Mouse (Mus musculus) heart, embryonic 15.5 days (tissue): ENCODE results near the gene Hba-x. TPM values are rescaled to one million over a fixed set of nuclear protein-coding genes. Genes with fewer than 3 reads are reported as not detected.
"Not testable (repeated sequence)": the region's sequence is repeated elsewhere in the genome, so short reads cannot be mapped to it uniquely, and the experiment has no call there.

Experiments used
- ATAC-seq: fragments of 200-750 bp; cut with Nextera tagmentation; replicated peaks from 2 replicates; pipeline ENCODE4 v1.8.0; 2017; ENCODE audit warnings: low read depth, moderate TSS enrichment; ENCODE audit not compliant: insufficient number of reproducible peaks, insufficient read depth, low FRiP score
- H3K27ac ChIP-seq: fragments of 300-500 bp; sonication (generic); 2 replicates; pipeline ENCODE4 v1.5.1; 2015; ENCODE audit warnings: mild to moderate bottlenecking, inconsistent platforms
- H3K27me3 ChIP-seq: fragments of 300-500 bp; sonication (generic); 2 replicates; pipeline ENCODE4 v1.6.1; 2015; ENCODE audit warnings: inconsistent platforms
- H3K36me3 ChIP-seq: fragments of 300-500 bp; sonication (generic); 2 replicates; pipeline ENCODE4 v1.6.1; 2015; ENCODE audit warnings: mild to moderate bottlenecking, inconsistent platforms
- H3K4me1 ChIP-seq: fragments of 300-500 bp; sonication (generic); replicated peaks from 2 replicates; pipeline ENCODE4 v1.6.1; 2015; ENCODE audit warnings: inconsistent platforms
- H3K4me2 ChIP-seq: fragments of 300-500 bp; sonication (generic); 2 replicates; pipeline ENCODE4 v1.6.1; 2015; ENCODE audit warnings: inconsistent platforms, mild to moderate bottlenecking, moderate library complexity
- H3K4me3 ChIP-seq: fragments of 300-500 bp; sonication (generic); 2 replicates; pipeline ENCODE4 v1.5.1; 2015; ENCODE audit warnings: mild to moderate bottlenecking, inconsistent platforms
- H3K9ac ChIP-seq: fragments of 300-500 bp; sonication (generic); 2 replicates; pipeline ENCODE4 v1.6.1; 2015; ENCODE audit warnings: mild to moderate bottlenecking, inconsistent platforms
- H3K9me3 ChIP-seq: fragments of 300-500 bp; sonication (generic); replicated peaks from 2 replicates; pipeline ENCODE4 v1.6.1; 2016; ENCODE audit warnings: inconsistent platforms
- WGBS: fragments of 180-500 bp; shearing (Covaris S2); methylation state at CpG from one replicate; pipeline ENCODE4 v1.1.7; 2015; ENCODE audit warnings: mixed read lengths; 5-methylcytosine and 5-hydroxymethylcytosine counted together
- polyA plus RNA-seq: library from polyadenylated mRNA; unstranded; fragments of >200 nt; fragmentation: Nextera tagmentation; extraction: Ambion mirVana; gene quantifications from 2 replicates; pipeline ENCODE4 v1.2.1, GENCODE M21; 2015

Hba-x gene
- polyA plus RNA-seq, 1 experiment from 2014 or later = 195 TPM

- ATAC-seq = no peak
- Histone ChIP-seq H3K27me3 (no peaks in the 10 kb centered on the region; the same call in 1 of the 2 replicates), H3K4me3 (no peak overlapping the region), H3K9me3 (no peaks in the 10 kb centered on the region), H3K4me1 (peaks cover 15% of the 10 kb centered on the region), H3K27ac (no peak overlapping the region), H3K36me3 (no peaks in the 10 kb centered on the region), H3K4me2 (no peak overlapping the region), H3K9ac (no peak overlapping the region)
- 65% methylated on average over 5 of the region's 5 CpGs for WGBS
Measured at GRCm38 (mm10) chr11:32268952-32269351, 7.2 kb upstream of the Hba-x start.

GRCm38 (mm10) chr11:32271178-32271577 is 5.0 kb upstream of the Hba-x start:
- Histone ChIP-seq H3K27ac (no peak overlapping the region), H3K4me3 (no peak overlapping the region), H3K4me1 (peaks cover 10% of the 10 kb centered on the region), H3K9ac (no peak overlapping the region), H3K4me2 (no peak overlapping the region), H3K9me3 (no peaks in the 10 kb centered on the region), H3K36me3 (no peaks in the 10 kb centered on the region), H3K27me3 (peaks cover 3% of the 10 kb centered on the region; the same call in 1 of the 2 replicates)
- ATAC-seq = no peak
- 39% methylated on average over 4 of the region's 4 CpGs for whole genome bisulfite sequencing

GRCm38 (mm10) chr11:32277736-32278457 is 1.7 kb downstream of the Hba-x start:
- H3K27ac ChIP-seq = no peak overlapping the region
- WGBS = 57% methylated on average over 21 of the region's 21 CpGs

DNA sequence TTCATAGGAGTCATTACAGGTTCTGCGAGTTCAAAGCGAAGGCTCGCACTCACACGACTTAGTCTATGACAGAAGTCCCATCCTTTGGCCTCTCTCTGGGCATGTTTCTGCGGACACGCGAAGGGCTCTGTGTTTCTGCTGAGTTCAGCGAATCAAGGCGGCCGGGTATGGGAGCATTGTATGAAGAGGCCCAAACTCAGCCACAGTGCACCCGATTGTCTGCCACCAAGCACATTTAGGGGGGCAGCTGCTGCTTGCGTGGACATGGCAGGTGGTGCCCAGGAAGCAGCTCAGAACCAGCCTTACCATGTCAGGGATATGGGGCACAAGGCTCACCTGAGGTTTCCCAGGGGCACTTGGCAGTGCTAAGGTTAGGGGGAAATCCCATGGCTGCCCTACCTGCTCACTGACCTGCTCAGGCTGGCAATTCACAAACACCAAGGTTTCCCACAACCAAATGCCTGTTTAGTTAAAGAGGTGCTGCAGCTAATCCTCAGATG is 2.3 kb downstream of the Hba-x start:
- H3K9me3 ChIP-seq = no peaks in the 10 kb centered on the region
- no peak overlapping the region for H3K9ac ChIP-seq
- peaks cover 45% of the 10 kb centered on the region for H3K27me3 ChIP-seq
- 72% methylated on average over 12 of the region's 12 CpGs for whole genome bisulfite sequencing
- H3K36me3 ChIP-seq = no peaks in the 10 kb centered on the region
- H3K27ac ChIP-seq = no peak overlapping the region
- no peak overlapping the region for H3K4me3 ChIP-seq
- no peak for ATAC-seq
- no peaks in the 10 kb centered on the region for H3K4me1 ChIP-seq
- H3K4me2 ChIP-seq = no peak overlapping the region

More at GRCm38 (mm10) chr11:32277736-32278457, 1.7 kb downstream of the Hba-x start:
- H3K4me2 ChIP-seq = no peak overlapping the region
- no peak overlapping the region for H3K9ac ChIP-seq
- H3K36me3 ChIP-seq = no peaks in the 10 kb centered on the region
- no peak overlapping the region for H3K4me3 ChIP-seq
- H3K27me3 ChIP-seq = peaks cover 45% of the 10 kb centered on the region
- no peak for ATAC-seq
- H3K9me3 ChIP-seq = no peaks in the 10 kb centered on the region
- no peaks in the 10 kb centered on the region for H3K4me1 ChIP-seq

DNA sequence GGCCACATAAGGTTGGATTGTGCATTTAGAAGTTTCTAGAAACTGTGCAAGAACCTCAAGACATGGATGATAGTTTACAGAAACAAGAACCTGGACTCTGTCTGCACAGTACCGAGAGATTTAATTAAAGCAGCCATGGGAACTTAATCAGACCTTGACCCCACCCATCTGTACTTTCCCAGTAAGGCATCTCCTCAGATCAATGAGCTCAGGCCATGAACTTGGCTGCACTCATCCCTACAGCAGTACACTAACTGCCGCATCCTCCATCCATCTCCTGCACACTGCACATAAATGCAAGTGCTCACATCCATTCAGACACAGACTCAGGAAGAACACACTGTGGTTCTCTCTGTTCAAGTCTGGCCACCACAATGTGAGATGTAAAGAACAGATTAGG is 4.4 kb downstream of the Hba-x start:
- WGBS = 67% methylated on average over 2 of the region's 2 CpGs
- no peak for ATAC-seq
- no peak overlapping the region for H3K4me2 ChIP-seq
- H3K9ac ChIP-seq = no peak overlapping the region
- H3K4me3 ChIP-seq = no peak overlapping the region
- no peaks in the 10 kb centered on the region for H3K36me3 ChIP-seq
- H3K27ac ChIP-seq = no peak overlapping the region
- no peaks in the 10 kb centered on the region for H3K4me1 ChIP-seq
- H3K9me3 ChIP-seq = no peaks in the 10 kb centered on the region
- peaks cover 49% of the 10 kb centered on the region for H3K27me3 ChIP-seq

GRCm38 (mm10) chr11:32281416-32282144 is 5.4 kb downstream of the Hba-x start:
- 72% methylated on average over 1 of the region's 1 CpGs for WGBS
- Histone ChIP-seq H3K27me3 (peaks cover 43% of the 10 kb centered on the region), H3K9me3 (no peaks in the 10 kb centered on the region), H3K9ac (no peak overlapping the region), H3K36me3 (no peaks in the 10 kb centered on the region), H3K27ac (no peak overlapping the region), H3K4me2 (no peak overlapping the region), H3K4me3 (no peak overlapping the region), H3K4me1 (no peaks in the 10 kb centered on the region)
- no peak for ATAC-seq

GRCm38 (mm10) chr11:32283091-32283777 is 7.0 kb downstream of the Hba-x start, which contains the start of gene Hba-a1:
Gene Hba-a1 (plus strand): TSS chr11:32283511.
- not testable (repeated sequence) for H3K4me1 ChIP-seq, H3K27ac ChIP-seq, H3K4me2 ChIP-seq, H3K4me3 ChIP-seq, H3K9me3 ChIP-seq, H3K36me3 ChIP-seq, H3K9ac ChIP-seq
- peaks cover 37% of the 10 kb centered on the region for H3K27me3 ChIP-seq
- peak; percentile 36; the same call in 1 of the 2 replicates for ATAC-seq
- 57% methylated on average over 1 of the region's 5 CpGs for WGBS

GRCm38 (mm10) chr11:32284582-32284981 is 8.4 kb downstream of the Hba-x start:
- H3K4me1 ChIP-seq, ATAC-seq: not testable (repeated sequence)
- peaks cover 31% of the 10 kb centered on the region for H3K27me3 ChIP-seq

DNA sequence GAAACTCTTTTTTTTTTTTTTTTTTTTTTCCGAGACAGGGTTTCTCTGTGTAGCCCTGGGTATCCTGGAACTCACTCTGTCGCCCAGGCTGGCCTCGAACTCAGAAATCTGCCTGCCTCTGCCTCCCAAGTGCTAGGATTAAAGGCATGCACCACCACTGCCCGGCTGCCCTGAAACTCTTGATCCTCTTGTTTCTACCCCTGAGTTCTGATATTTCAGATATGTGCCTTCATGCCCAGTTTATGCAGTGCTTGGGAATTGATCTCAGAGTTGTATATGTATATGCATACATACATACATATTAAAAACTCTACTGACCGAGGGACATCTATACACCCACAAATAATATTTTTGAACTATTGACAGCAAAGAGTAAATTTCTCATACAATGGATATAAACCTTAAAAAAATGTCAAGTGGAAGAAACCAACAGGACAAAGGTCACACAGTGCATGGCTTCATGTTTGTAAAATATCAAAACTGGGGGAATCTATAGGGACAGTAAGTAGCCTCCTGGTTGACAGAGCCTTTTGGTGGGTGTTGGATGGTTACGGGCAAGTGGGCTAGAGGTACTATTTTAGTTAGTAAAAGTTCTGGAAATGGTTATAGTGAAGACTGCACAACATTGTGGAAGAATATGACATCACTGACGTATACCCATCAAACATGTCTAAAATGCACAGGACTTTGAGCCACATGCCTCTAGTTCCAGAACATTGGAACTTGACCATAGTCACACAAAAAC is 9.0 kb downstream of the Hba-x start:
- no peaks in the 10 kb centered on the region for H3K9me3 ChIP-seq
- no peaks in the 10 kb centered on the region for H3K4me1 ChIP-seq
- peaks cover 26% of the 10 kb centered on the region for H3K27me3 ChIP-seq
- WGBS = 69% methylated on average over 7 of the region's 7 CpGs
- no peak overlapping the region for H3K4me3 ChIP-seq
- no peak for ATAC-seq
- no peak overlapping the region for H3K4me2 ChIP-seq
- H3K27ac ChIP-seq = no peak overlapping the region
- H3K9ac ChIP-seq = no peak overlapping the region
- no peaks in the 10 kb centered on the region for H3K36me3 ChIP-seq

More at GRCm38 (mm10) chr11:32284582-32284981, 8.4 kb downstream of the Hba-x start:
- not testable (repeated sequence) for H3K9me3 ChIP-seq, H3K4me2 ChIP-seq, H3K27ac ChIP-seq, H3K36me3 ChIP-seq, H3K9ac ChIP-seq, H3K4me3 ChIP-seq
- WGBS = 32% methylated on average over 2 of the region's 2 CpGs

GRCm38 (mm10) chr11:32285887-32286286 is 9.7 kb downstream of the Hba-x start:
- not testable (repeated sequence) for ATAC-seq, H3K36me3 ChIP-seq, H3K4me2 ChIP-seq, H3K9me3 ChIP-seq, H3K9ac ChIP-seq, H3K4me1 ChIP-seq, H3K27ac ChIP-seq, H3K4me3 ChIP-seq
- peaks cover 19% of the 10 kb centered on the region for H3K27me3 ChIP-seq
